Mouse (Mus musculus) liver, adult 2 months (tissue): ENCODE data around the gene Rtkn2. TPM values are rescaled to one million over a fixed set of nuclear protein-coding genes. Genes with fewer than 3 reads are reported as not detected.
A peak's percentile ranks its signal among the peaks of the same experiment; 100 is the strongest.

Experiments
- DNase-seq: peaks from one replicate; pipeline ENCODE4 v3.0.0-alpha.2; 2011; ENCODE audit warnings: low read depth, low spot score; ENCODE audit errors: extremely low read depth
- H3K27ac ChIP-seq: fragments of 200-500 bp; replicated peaks from 2 replicates; pipeline ENCODE4 v1.5.1; 2012; ENCODE audit warnings: low read depth, mild to moderate bottlenecking, control low read depth, inconsistent platforms, low read length; ENCODE audit not compliant: insufficient read depth
- H3K27me3 ChIP-seq: fragments of 200-500 bp; 2 replicates; pipeline ENCODE4 v1.6.1; 2012; ENCODE audit warnings: mild to moderate bottlenecking, moderate library complexity, low read length, inconsistent platforms; ENCODE audit not compliant: control insufficient read depth, insufficient read depth
- H3K36me3 ChIP-seq: fragments of 200-500 bp; 2 replicates; pipeline ENCODE4 v1.6.1; 2012; ENCODE audit warnings: low read length, inconsistent platforms; ENCODE audit not compliant: control insufficient read depth, insufficient read depth
- H3K4me1 ChIP-seq: fragments of 200-500 bp; 2 replicates; pipeline ENCODE4 v1.6.1; 2011; ENCODE audit warnings: low read length; ENCODE audit not compliant: control insufficient read depth, insufficient read depth
- H3K4me3 ChIP-seq: fragments of 200-500 bp; 2 replicates; pipeline ENCODE4 v1.5.1; 2011; ENCODE audit warnings: low read depth, mild to moderate bottlenecking, control low read depth, low read length, moderate library complexity; ENCODE audit not compliant: insufficient read depth
- H3K79me2 ChIP-seq: fragments of 200-500 bp; 2 replicates; pipeline ENCODE4 v1.6.1; 2012; ENCODE audit warnings: inconsistent platforms, mild to moderate bottlenecking, low read length, moderate library complexity; ENCODE audit not compliant: control insufficient read depth, insufficient read depth
- H3K9ac ChIP-seq: fragments of 200-500 bp; 2 replicates; pipeline ENCODE4 v1.6.1; 2012; ENCODE audit warnings: low read depth, mild to moderate bottlenecking, control low read depth, inconsistent platforms, low read length
- CTCF ChIP-seq: fragments of 200-500 bp; IDR thresholded peaks from 2 replicates; pipeline ENCODE4 v1.5.1; 2011; ENCODE audit warnings: low read depth, low read length, control low read depth
- POLR2A ChIP-seq: fragments of 200-500 bp; IDR thresholded peaks from 2 replicates; pipeline ENCODE4 v1.6.1; 2011; ENCODE audit warnings: low read length, control low read depth; ENCODE audit not compliant: insufficient read depth; ENCODE audit errors: extremely low read depth
- WGBS: fragments of 180-500 bp; shearing (Covaris S2); methylation state at CpG from one replicate; pipeline ENCODE4 v1.1.7; 2018; 5-methylcytosine and 5-hydroxymethylcytosine counted together
- polyA plus RNA-seq: library from polyadenylated mRNA; depleted of rRNA; stranded (reverse); fragments of >200 nt; gene quantifications from 2 replicates; pipeline ENCODE4 v1.2.3, GENCODE M21; 2012
- total RNA-seq: library from RNA; depleted of rRNA; stranded (reverse); fragments of >200 nt; gene quantifications from 2 replicates; pipeline ENCODE4 v1.2.3, GENCODE M21; 2014

Rtkn2 gene
- total and polyA plus RNA-seq, 2 experiments, result 0.09 TPM; not detected in 1

DNA sequence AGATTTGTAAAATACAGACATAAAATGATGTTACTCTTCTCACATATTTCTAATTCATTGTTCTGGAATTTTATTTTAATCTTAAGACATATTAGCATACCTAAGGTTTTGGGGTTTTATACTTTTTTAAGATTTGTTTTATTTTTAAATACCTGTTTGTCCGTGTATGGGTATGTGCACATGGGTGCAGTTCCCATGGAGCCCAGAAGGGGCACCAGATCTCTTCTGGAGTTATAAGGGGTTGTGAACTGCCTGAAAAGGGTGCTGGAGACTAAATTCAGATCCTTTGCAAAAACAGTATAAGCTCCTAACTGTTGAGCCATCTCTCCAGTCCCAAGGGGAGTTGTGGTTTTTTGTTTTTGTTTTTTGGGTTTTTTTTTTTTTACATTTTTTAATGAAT, 79.0 kb downstream of the Rtkn2 start:
- no peak overlapping the region for H3K4me3 ChIP-seq
- no peaks in the 10 kb centered on the region for H3K36me3 ChIP-seq
- TF ChIP-seq CTCF (peak; percentile 19; the same call in 1 of the 2 replicates), POLR2A (no peak)
- H3K27me3 ChIP-seq, result no peaks in the 10 kb centered on the region
- H3K9ac ChIP-seq, result no peak overlapping the region
- 86% methylated on average over 1 of the region's 1 CpGs for WGBS
- DNase-seq, result no peak
- H3K27ac ChIP-seq, result peak overlapping the region; percentile 67
- H3K79me2 ChIP-seq, result no peaks in the 10 kb centered on the region
- H3K4me1 ChIP-seq, result peaks cover 14% of the 10 kb centered on the region

DNA sequence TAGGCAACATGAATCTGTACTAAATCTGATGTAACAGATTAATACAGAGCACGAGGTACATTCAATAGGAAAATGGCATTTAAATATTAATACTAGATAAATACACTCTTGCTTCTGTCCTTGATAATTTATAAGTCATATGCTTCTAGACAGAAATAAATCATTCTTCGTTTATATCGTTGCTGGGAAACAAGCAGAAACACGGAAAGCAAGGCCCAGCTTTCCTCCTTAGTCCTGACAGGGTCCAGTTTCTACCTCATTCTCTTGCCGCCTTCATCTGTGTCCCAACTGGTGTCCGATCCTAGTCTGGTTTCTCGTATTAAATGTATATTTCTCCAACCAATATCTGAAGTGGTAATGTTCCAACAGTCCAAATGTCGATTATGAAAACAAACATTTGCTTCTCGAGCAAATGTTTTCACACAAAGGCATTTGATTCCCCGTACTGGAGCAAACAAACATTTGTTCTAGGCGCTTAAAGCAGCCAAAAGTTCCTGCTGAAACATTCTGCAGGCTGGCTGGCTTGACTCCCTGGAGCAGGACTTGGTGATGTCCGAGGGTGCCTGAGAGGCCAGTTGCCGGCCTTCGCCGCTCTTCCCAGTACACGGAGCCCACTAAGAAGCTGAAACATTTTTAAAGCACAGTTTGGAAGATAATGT, 81.3 kb downstream of the Rtkn2 start:
- Histone ChIP-seq H3K79me2 (no peaks in the 10 kb centered on the region), H3K4me1 (peaks cover 14% of the 10 kb centered on the region), H3K4me3 (no peak overlapping the region), H3K27ac (peak overlapping the region; percentile 70), H3K36me3 (no peaks in the 10 kb centered on the region), H3K9ac (peak overlapping the region; percentile 55; the same call in 1 of the 2 replicates), H3K27me3 (no peaks in the 10 kb centered on the region)
- DNase-seq, result peak; percentile 88
- no peak for TF ChIP-seq POLR2A
- no peak for TF ChIP-seq CTCF
- 16% methylated on average over 16 of the region's 16 CpGs for WGBS

DNA sequence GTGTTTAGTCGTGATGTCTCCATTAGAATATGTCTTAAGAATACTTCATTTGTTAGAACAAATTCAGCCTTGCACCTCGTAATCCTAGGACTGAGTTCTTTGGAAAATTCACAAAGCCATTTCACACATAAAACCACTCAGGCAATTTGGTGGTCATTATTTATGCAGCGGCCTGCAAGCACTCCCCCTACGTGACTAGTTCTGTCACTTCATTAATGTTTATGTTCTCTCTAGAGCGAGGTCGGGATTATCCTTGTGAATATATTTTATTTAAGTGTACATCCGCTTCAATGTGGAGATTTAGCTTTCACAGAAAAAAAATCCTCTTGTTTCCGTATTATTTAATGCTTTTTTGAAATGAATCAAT, 81.9 kb downstream of the Rtkn2 start:
- no peaks in the 10 kb centered on the region for H3K27me3 ChIP-seq
- H3K4me1 ChIP-seq, result peaks cover 14% of the 10 kb centered on the region
- H3K9ac ChIP-seq, result no peak overlapping the region; the same call in 1 of the 2 replicates
- DNase-seq, result no peak
- TF ChIP-seq CTCF (no peak), POLR2A (no peak)
- H3K4me3 ChIP-seq, result no peak overlapping the region
- peak overlapping the region; percentile 70 for H3K27ac ChIP-seq
- H3K79me2 ChIP-seq, result no peaks in the 10 kb centered on the region
- whole genome bisulfite sequencing, result 78% methylated on average over 8 of the region's 8 CpGs
- H3K36me3 ChIP-seq, result no peaks in the 10 kb centered on the region

DNA sequence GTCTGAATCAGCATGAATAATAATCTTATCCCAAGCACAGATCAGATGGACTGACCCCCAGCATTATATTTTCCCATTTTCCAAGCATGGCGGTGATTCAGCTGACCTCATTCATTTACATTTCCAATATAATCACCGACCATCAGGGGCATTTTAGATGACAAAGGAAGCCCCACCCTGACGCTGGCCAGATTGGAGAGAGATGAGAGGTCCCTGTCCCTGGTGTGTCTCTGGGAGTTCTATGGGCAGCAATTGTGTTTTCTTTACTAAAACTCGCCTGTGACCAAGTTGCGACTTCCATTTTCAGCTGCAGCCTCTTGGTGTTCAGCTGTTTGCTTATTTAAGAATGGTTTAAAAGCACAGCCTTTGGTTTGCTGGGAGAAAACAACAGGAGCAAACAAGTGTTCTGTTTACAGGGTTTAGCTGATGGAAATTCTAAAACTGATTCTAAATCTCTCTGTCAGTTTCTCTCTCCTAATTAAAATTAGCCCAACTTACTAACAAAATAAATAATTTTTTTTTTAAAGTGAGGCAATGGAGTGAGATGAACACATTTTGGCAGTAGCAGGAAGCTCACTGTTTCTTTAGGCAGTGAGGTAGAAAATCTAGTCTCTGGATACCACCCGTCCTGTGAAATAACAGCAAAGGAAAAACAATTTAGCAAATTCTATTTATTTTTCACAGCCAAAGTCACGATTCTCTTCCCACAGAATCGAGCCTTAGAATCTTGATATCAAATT, 84.6 kb downstream of the Rtkn2 start:
- Histone ChIP-seq H3K4me3 (no peak overlapping the region), H3K27me3 (no peaks in the 10 kb centered on the region)
- no peak for TF ChIP-seq CTCF
- TF ChIP-seq POLR2A, result no peak

DNA sequence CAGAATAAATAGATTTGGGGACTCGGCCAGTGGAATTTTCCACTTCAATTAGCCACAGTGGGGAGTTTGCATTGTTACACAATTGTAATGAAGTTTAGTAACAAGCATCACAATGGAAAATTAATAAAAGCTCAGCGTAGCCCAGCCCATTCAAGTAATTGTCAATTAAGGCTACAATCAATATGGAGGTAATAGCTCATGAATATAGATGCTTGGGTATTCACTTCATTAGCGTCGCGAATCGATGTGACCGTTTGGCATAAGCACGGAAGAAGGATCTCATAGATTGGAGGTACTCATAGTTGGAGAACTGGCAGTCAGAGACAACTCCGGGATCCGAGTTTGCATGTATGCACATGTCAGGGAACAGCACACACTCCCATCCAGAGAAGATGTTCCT, 85.2 kb downstream of the Rtkn2 start:
- 96% methylated on average over 10 of the region's 10 CpGs for WGBS
- Histone ChIP-seq H3K4me1 (peaks cover 2% of the 10 kb centered on the region; the same call in 1 of the 2 replicates), H3K79me2 (no peaks in the 10 kb centered on the region), H3K36me3 (no peaks in the 10 kb centered on the region), H3K27ac (no peak overlapping the region), H3K9ac (no peak overlapping the region), H3K27me3 (no peaks in the 10 kb centered on the region), H3K4me3 (no peak overlapping the region)
- TF ChIP-seq POLR2A (no peak), CTCF (no peak)
- DNase-seq, result no peak

More for the DNA sequence above, 84.6 kb downstream of the Rtkn2 start:
- no peaks in the 10 kb centered on the region for H3K36me3 ChIP-seq
- H3K27ac ChIP-seq, result no peak overlapping the region
- H3K4me1 ChIP-seq, result peaks cover 5% of the 10 kb centered on the region; the same call in 1 of the 2 replicates
- no peak for DNase-seq
- WGBS, result 80% methylated on average over 8 of the region's 8 CpGs
- H3K79me2 ChIP-seq, result no peaks in the 10 kb centered on the region
- no peak overlapping the region for H3K9ac ChIP-seq

DNA sequence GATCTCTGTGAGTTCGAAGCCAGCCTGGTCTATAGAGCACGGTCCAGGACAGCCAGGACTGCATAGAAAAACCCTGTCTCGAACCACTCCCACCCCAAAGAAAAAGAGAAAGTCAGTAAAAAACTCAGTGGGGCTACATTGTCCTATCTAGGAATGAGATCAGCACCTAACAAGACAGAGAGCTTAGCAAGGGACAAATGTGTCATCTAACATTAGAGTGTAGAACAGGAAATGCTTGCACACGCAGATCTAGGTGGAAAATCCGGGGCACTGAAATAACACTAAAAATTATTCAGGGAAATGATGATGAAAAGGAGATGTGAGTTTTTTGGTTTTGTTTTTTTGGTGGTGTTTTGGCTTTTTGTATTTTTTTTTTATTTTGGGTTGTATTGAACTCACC, 86.8 kb downstream of the Rtkn2 start:
- WGBS, result 86% methylated on average over 5 of the region's 5 CpGs
- TF ChIP-seq CTCF (no peak), POLR2A (no peak)
- Histone ChIP-seq H3K27me3 (no peaks in the 10 kb centered on the region), H3K79me2 (no peaks in the 10 kb centered on the region), H3K9ac (no peak overlapping the region), H3K4me3 (no peak overlapping the region), H3K4me1 (peaks cover 1% of the 10 kb centered on the region; the same call in 1 of the 2 replicates), H3K27ac (no peak overlapping the region), H3K36me3 (no peaks in the 10 kb centered on the region)
- DNase-seq, result no peak
